In genomic region chr7:28585001-28585400, GRCm38 (mm10) we compare ENCODE assay signal across 18 mouse cellular contexts. TPM values are rescaled to one million over a fixed set of nuclear protein-coding genes. Genes with fewer than 3 reads are reported as not detected.
DNase-seq lines count a peak whose midpoint lies in the region; ATAC-seq and TF ChIP-seq lines count a peak whose summit lies in the region.
"Had no signal": no experiment of that assay in that cellular context is flagged by ENCODE, and none has a peak within 500 bp of the region (broad histone marks: within the 10 kb centered on the region; RNA-seq: fewer than 3 reads in every experiment).

No protein-coding gene starts in this region.

- H3K9ac ChIP-seq in liver, embryonic 12.5 days, result peak overlapping the region; percentile 51

- H3K27me3 ChIP-seq in heart, embryonic 10.5 days (ENCODE audit: insufficient read depth, poor library complexity, severe bottlenecking), result no peaks in the 10 kb centered on the region
- no peaks in the 10 kb centered on the region for H3K27me3 ChIP-seq in liver, embryonic 12.5 days (replicated peaks)

- TF ChIP-seq CTCF in layer of hippocampus, adult 2 months (conservative IDR thresholded peaks at IDR 0.05), result no peak

- H3K4me1 ChIP-seq in heart, embryonic 10.5 days, result peaks cover 83% of the 10 kb centered on the region
- H3K4me1 ChIP-seq in liver, embryonic 12.5 days, result peaks cover 97% of the 10 kb centered on the region

- H3K4me2 ChIP-seq in liver, embryonic 12.5 days, result peak overlapping the region; percentile 64

- H3K9me3 ChIP-seq in heart, embryonic 10.5 days, result no peaks in the 10 kb centered on the region
- no peaks in the 10 kb centered on the region for H3K9me3 ChIP-seq in liver, embryonic 12.5 days (replicated peaks)

- WGBS in heart, embryonic 10.5 days, result 79% methylated on average over 6 of the region's 6 CpGs
- WGBS in liver, embryonic 12.5 days (ENCODE audit: insufficient replicate concordance), result 77% methylated on average over 6 of the region's 6 CpGs

- H3K4me3 ChIP-seq in heart, embryonic 10.5 days, result 0 out of 2 replicates have a peak overlapping the region, but pooled peaks have one; percentile 8
- H3K4me3 ChIP-seq in layer of hippocampus, adult 2 months, result no peak overlapping the region
- 0 out of 2 replicates have a peak overlapping the region, but pooled peaks have one; percentile 9 for H3K4me3 ChIP-seq in liver, embryonic 12.5 days

- no peak for DNase-seq in heart, embryonic 10.5 days (ENCODE audit: low spot score)
- DNase-seq in heart, postnatal 14 days, result no peak
- DNase-seq in layer of hippocampus, adult 2 months (ENCODE audit: low spot score in 2 of 2), result no peak
- no peak for DNase-seq in layer of hippocampus, adult 9-10 months (ENCODE audit: low spot score)
- peak; percentile 61 for DNase-seq in lung, postnatal 36 days
- DNase-seq in testis, postnatal 14 days (ENCODE audit: low spot score), result no peak
- DNase-seq in embryo, embryonic 10 days (ENCODE audit: low spot score), result no peak
- DNase-seq: adrenal gland, adult 2 months; embryo, embryonic 11 days; layer of hippocampus, postnatal 36 days; thymus, postnatal 36 days had no signal

- H3K36me3 ChIP-seq in heart, embryonic 10.5 days, result peaks cover 8% of the 10 kb centered on the region
- H3K36me3 ChIP-seq in liver, embryonic 12.5 days, result peaks cover 9% of the 10 kb centered on the region; the same call in 1 of the 2 replicates

- ATAC-seq in liver, embryonic 12.5 days, result no peak
- ATAC-seq: forebrain, embryonic 14.5 days; inflammation-experienced regulatory T-cells, adult 6 months had no signal

- H3K27ac ChIP-seq in heart, embryonic 10.5 days, result peak overlapping the region; percentile 69
- peak overlapping the region; percentile 91 for H3K27ac ChIP-seq in layer of hippocampus, adult 2 months
- H3K27ac ChIP-seq in liver, embryonic 12.5 days, result peak overlapping the region; percentile 88
- H3K27ac ChIP-seq: macrophage had no signal

- intact Hi-C loops in heart, postnatal 14 days (cut with DNase I), result no loop called here

RNA-seq across cellular contexts. Expression of gene Samd4b, which starts 12.9 kb away (rescaled TPM):
- 24.5 and 29.7 TPM in 2 replicates for polyA plus RNA-seq in heart, embryonic 10.5 days (2016; fragmentation: Nextera tagmentation; extraction: Ambion mirVana)
- 10 to 100 TPM; 32.1 to 32.4 TPM for total RNA-seq in heart, postnatal 14 days (2021)
- total RNA-seq in layer of hippocampus, adult 2 months (2021), result 10 to 100 TPM; 67.8 to 70.1 TPM
- 10.0 and 12.5 TPM in 2 replicates for polyA plus RNA-seq in liver, embryonic 12.5 days (2016; fragmentation: Nextera tagmentation; extraction: Ambion mirVana)

RNA-seq across cellular contexts. Expression of gene Pak4, which starts 13.0 kb away (rescaled TPM):
- 47.2 and 53.0 TPM in 2 replicates for polyA plus RNA-seq in heart, embryonic 10.5 days (2016; fragmentation: Nextera tagmentation; extraction: Ambion mirVana)
- total RNA-seq in heart, postnatal 14 days (2021), result 1 to 10 TPM; 8.5 to 9.9 TPM
- 10 to 100 TPM; 13.7 to 16.2 TPM for total RNA-seq in layer of hippocampus, adult 2 months (2021)
- 24.3 and 24.6 TPM in 2 replicates for polyA plus RNA-seq in liver, embryonic 12.5 days (2016; fragmentation: Nextera tagmentation; extraction: Ambion mirVana)

RNA-seq across cellular contexts. Expression of gene Nccrp1, which starts 37.9 kb away (rescaled TPM):
- not detected in 2 replicates for polyA plus RNA-seq in heart, embryonic 10.5 days (2016; fragmentation: Nextera tagmentation; extraction: Ambion mirVana)
- total RNA-seq in heart, postnatal 14 days (2021), result not detected
- total RNA-seq in layer of hippocampus, adult 2 months (2021), result under 1 TPM; 0.23 to 0.47 TPM
- not detected in 2 replicates for polyA plus RNA-seq in liver, embryonic 12.5 days (2016; fragmentation: Nextera tagmentation; extraction: Ambion mirVana)
- total RNA-seq: adrenal gland, adult 2 months; monocyte, adult 5-6 weeks had no signal
- polyA plus RNA-seq: C2C12; forebrain, embryonic 14.5 days; macrophage had no signal

RNA-seq across cellular contexts. Expression of gene Sycn, which starts 44.3 kb away (rescaled TPM):
- polyA plus RNA-seq in heart, embryonic 10.5 days (2016; fragmentation: Nextera tagmentation; extraction: Ambion mirVana), result not detected in 2 replicates
- not detected for total RNA-seq in heart, postnatal 14 days (2021)
- total RNA-seq in layer of hippocampus, adult 2 months (2021), result not detected
- not detected in 2 replicates for polyA plus RNA-seq in liver, embryonic 12.5 days (2016; fragmentation: Nextera tagmentation; extraction: Ambion mirVana)
- total RNA-seq: adrenal gland, adult 2 months; layer of hippocampus, postnatal 36 days; monocyte, adult 5-6 weeks had no signal
- polyA plus RNA-seq: C2C12; forebrain, embryonic 14.5 days; inflammation-experienced regulatory T-cells, adult 6 months; macrophage had no signal

RNA-seq across cellular contexts. Expression of gene Acp7, which starts 46.1 kb away (rescaled TPM):
- polyA plus RNA-seq in heart, embryonic 10.5 days (2016; fragmentation: Nextera tagmentation; extraction: Ambion mirVana), result 0.34 TPM in 1 of 2 replicates, not detected in the other
- total RNA-seq in heart, postnatal 14 days (2021), result not detected
- 1 to 10 TPM; 1.2 to 2.2 TPM for total RNA-seq in layer of hippocampus, adult 2 months (2021)
- not detected in 2 replicates for polyA plus RNA-seq in liver, embryonic 12.5 days (2016; fragmentation: Nextera tagmentation; extraction: Ambion mirVana)
- total RNA-seq: adrenal gland, adult 2 months; monocyte, adult 5-6 weeks had no signal
- polyA plus RNA-seq: adrenal gland, adult 2 months; C2C12; forebrain, embryonic 14.5 days; gonadal fat pad, adult 2 months; inflammation-experienced regulatory T-cells, adult 6 months; macrophage had no signal
